Mouse (Mus musculus): ENCODE measurements around the gene Slc27a5.

- TF ChIP-seq CTCF (conservative IDR thresholded peaks at IDR 0.05; ENCODE audit: low read length): no peak
- no peak for TF ChIP-seq NANOG (IDR thresholded peaks at IDR 0.05; ENCODE audit: borderline replicate concordance, low read length)
Observed at GRCm38 (mm10) chr7:13015217-13015616, 17.2 kb upstream of the Slc27a5 start.

All from E14TG2a.4 (cell line).